Mouse (Mus musculus) intestine, embryonic 15.5 days (tissue): Measurements from ENCODE around the gene Pin1. TPM values are rescaled to one million over a fixed set of nuclear protein-coding genes. Genes with fewer than 3 reads are reported as not detected.
A peak's percentile ranks its signal among the peaks of the same experiment; 100 is the strongest.

Experiments used
- ATAC-seq: fragments of 200-750 bp; cut with Nextera tagmentation; 2 replicates; pipeline ENCODE4 v1.8.0; 2017; ENCODE audit warnings: moderate TSS enrichment, moderate library complexity
- H3K27ac ChIP-seq: fragments of 300-500 bp; sonication (generic); 2 replicates; pipeline ENCODE4 v1.5.1; 2015; ENCODE audit warnings: mild to moderate bottlenecking, inconsistent platforms
- H3K27me3 ChIP-seq: fragments of 300-500 bp; sonication (generic); replicated peaks from 2 replicates; pipeline ENCODE4 v1.6.1; 2015; ENCODE audit warnings: inconsistent platforms
- H3K36me3 ChIP-seq: fragments of 300-500 bp; sonication (generic); 2 replicates; pipeline ENCODE4 v1.6.1; 2015; ENCODE audit warnings: inconsistent platforms
- H3K4me1 ChIP-seq: fragments of 300-500 bp; sonication (generic); replicated peaks from 2 replicates; pipeline ENCODE4 v1.6.1; 2015; ENCODE audit warnings: inconsistent platforms
- H3K4me2 ChIP-seq: fragments of 300-500 bp; sonication (generic); replicated peaks from 2 replicates; pipeline ENCODE4 v1.6.1; 2015; ENCODE audit warnings: mild to moderate bottlenecking, inconsistent platforms
- H3K4me3 ChIP-seq: fragments of 300-500 bp; sonication (generic); replicated peaks from 2 replicates; pipeline ENCODE4 v1.5.1; 2015; ENCODE audit warnings: inconsistent platforms
- H3K9ac ChIP-seq: fragments of 300-500 bp; sonication (generic); 2 replicates; pipeline ENCODE4 v1.6.1; 2015; ENCODE audit warnings: inconsistent platforms
- H3K9me3 ChIP-seq: fragments of 300-500 bp; sonication (generic); 2 replicates; pipeline ENCODE4 v1.6.1; 2016; ENCODE audit warnings: inconsistent platforms
- WGBS: fragments of 180-500 bp; shearing (Covaris S2); methylation state at CpG from one replicate; pipeline ENCODE4 v1.1.7; 2015; 5-methylcytosine and 5-hydroxymethylcytosine counted together
- polyA plus RNA-seq: library from polyadenylated mRNA; unstranded; fragments of >200 nt; fragmentation: Nextera tagmentation; extraction: Ambion mirVana; gene quantifications from 2 replicates; pipeline ENCODE4 v1.2.1, GENCODE M21; 2015

The Pin1 gene
- polyA plus RNA-seq, 1 experiment from 2014 or later, result 44.1 TPM

GRCm38 (mm10) chr9:20663956-20664355 is 12.1 kb downstream of the Pin1 start:
- H3K9me3 ChIP-seq, result no peaks in the 10 kb centered on the region
- 88% methylated on average over 2 of the region's 2 CpGs for WGBS
- H3K4me3 ChIP-seq, result no peak overlapping the region
- no peak overlapping the region for H3K4me2 ChIP-seq
- H3K9ac ChIP-seq, result no peak overlapping the region
- no peak for ATAC-seq
- no peak overlapping the region for H3K27ac ChIP-seq
- H3K36me3 ChIP-seq, result peaks cover 29% of the 10 kb centered on the region
- no peaks in the 10 kb centered on the region; the same call in 1 of the 2 replicates for H3K4me1 ChIP-seq
- no peaks in the 10 kb centered on the region for H3K27me3 ChIP-seq

GRCm38 (mm10) chr9:20664366-20664765 is 12.5 kb downstream of the Pin1 start:
- no peak overlapping the region for H3K27ac ChIP-seq
- no peaks in the 10 kb centered on the region; the same call in 1 of the 2 replicates for H3K4me1 ChIP-seq

GRCm38 (mm10) chr9:20664982-20665637 is 13.2 kb downstream of the Pin1 start:
- no peak for ATAC-seq
- Histone ChIP-seq H3K4me2 (no peak overlapping the region), H3K27ac (no peak overlapping the region), H3K4me3 (no peak overlapping the region), H3K36me3 (peaks cover 20% of the 10 kb centered on the region; the same call in 1 of the 2 replicates), H3K27me3 (no peaks in the 10 kb centered on the region), H3K9ac (no peak overlapping the region), H3K4me1 (no peaks in the 10 kb centered on the region; the same call in 1 of the 2 replicates), H3K9me3 (no peaks in the 10 kb centered on the region)
- WGBS, result 75% methylated on average over 5 of the region's 5 CpGs

More at GRCm38 (mm10) chr9:20664366-20664765, 12.5 kb downstream of the Pin1 start:
- no peaks in the 10 kb centered on the region for H3K9me3 ChIP-seq
- WGBS, result 69% methylated on average over 2 of the region's 2 CpGs
- H3K27me3 ChIP-seq, result no peaks in the 10 kb centered on the region
- H3K4me2 ChIP-seq, result no peak overlapping the region
- no peak for ATAC-seq
- H3K36me3 ChIP-seq, result peaks cover 25% of the 10 kb centered on the region
- no peak overlapping the region for H3K4me3 ChIP-seq
- no peak overlapping the region for H3K9ac ChIP-seq

- Histone ChIP-seq H3K9me3 (no peaks in the 10 kb centered on the region), H3K27ac (no peak overlapping the region), H3K9ac (no peak overlapping the region), H3K4me1 (no peaks in the 10 kb centered on the region; the same call in 1 of the 2 replicates), H3K4me2 (no peak overlapping the region), H3K4me3 (no peak overlapping the region), H3K36me3 (peaks cover 20% of the 10 kb centered on the region; the same call in 1 of the 2 replicates), H3K27me3 (no peaks in the 10 kb centered on the region)
- no peak for ATAC-seq
- WGBS, result 39% methylated on average over 8 of the region's 8 CpGs
Observed at GRCm38 (mm10) chr9:20665925-20666324, 14.0 kb downstream of the Pin1 start.

GRCm38 (mm10) chr9:20666510-20667034 is 14.7 kb downstream of the Pin1 start:
- Histone ChIP-seq H3K4me2 (no peak overlapping the region), H3K27ac (no peak overlapping the region), H3K9ac (no peak overlapping the region), H3K4me3 (no peak overlapping the region), H3K9me3 (no peaks in the 10 kb centered on the region), H3K4me1 (no peaks in the 10 kb centered on the region; the same call in 1 of the 2 replicates), H3K27me3 (no peaks in the 10 kb centered on the region), H3K36me3 (peaks cover 18% of the 10 kb centered on the region; the same call in 1 of the 2 replicates)
- ATAC-seq, result no peak
- 11% methylated on average over 7 of the region's 7 CpGs for WGBS

- Histone ChIP-seq H3K9ac (no peak overlapping the region), H3K4me3 (no peak overlapping the region), H3K36me3 (peaks cover 13% of the 10 kb centered on the region; the same call in 1 of the 2 replicates), H3K4me1 (no peaks in the 10 kb centered on the region; the same call in 1 of the 2 replicates), H3K9me3 (no peaks in the 10 kb centered on the region), H3K27ac (no peak overlapping the region), H3K27me3 (no peaks in the 10 kb centered on the region), H3K4me2 (no peak overlapping the region)
- no peak for ATAC-seq
- WGBS, result 90% methylated on average over 22 of the region's 22 CpGs
Observed at GRCm38 (mm10) chr9:20668065-20668464, 16.2 kb downstream of the Pin1 start.

- Histone ChIP-seq H3K4me3 (no peak overlapping the region), H3K4me1 (no peaks in the 10 kb centered on the region), H3K36me3 (no peaks in the 10 kb centered on the region), H3K4me2 (no peak overlapping the region), H3K9ac (no peak overlapping the region), H3K27me3 (no peaks in the 10 kb centered on the region), H3K27ac (no peak overlapping the region), H3K9me3 (no peaks in the 10 kb centered on the region)
- ATAC-seq, result peak; percentile 32; the same call in 1 of the 2 replicates
- 84% methylated on average over 16 of the region's 16 CpGs for WGBS
Observed at GRCm38 (mm10) chr9:20672047-20672446, 20.2 kb downstream of the Pin1 start.

- H3K27me3 ChIP-seq, result no peaks in the 10 kb centered on the region; the same call in 1 of the 2 replicates
- no peaks in the 10 kb centered on the region for H3K4me1 ChIP-seq
- H3K27ac ChIP-seq, result no peak overlapping the region
- H3K9ac ChIP-seq, result no peak overlapping the region
- ATAC-seq, result no peak
- H3K4me3 ChIP-seq, result no peak overlapping the region
- WGBS, result 92% methylated on average over 12 of the region's 12 CpGs
- H3K36me3 ChIP-seq, result no peaks in the 10 kb centered on the region
- H3K9me3 ChIP-seq, result no peaks in the 10 kb centered on the region
- H3K4me2 ChIP-seq, result no peak overlapping the region
Observed at GRCm38 (mm10) chr9:20677892-20678291, 26.0 kb downstream of the Pin1 start.

GRCm38 (mm10) chr9:20680378-20680958 is 28.6 kb downstream of the Pin1 start:
- Histone ChIP-seq H3K4me3 (no peak overlapping the region), H3K4me1 (no peaks in the 10 kb centered on the region), H3K36me3 (no peaks in the 10 kb centered on the region), H3K9ac (no peak overlapping the region), H3K4me2 (no peak overlapping the region), H3K27ac (no peak overlapping the region), H3K27me3 (no peaks in the 10 kb centered on the region; the same call in 1 of the 2 replicates), H3K9me3 (no peaks in the 10 kb centered on the region)
- WGBS, result 83% methylated on average over 9 of the region's 9 CpGs
- no peak for ATAC-seq

GRCm38 (mm10) chr9:20681546-20682388 is 29.9 kb downstream of the Pin1 start:
- H3K27me3 ChIP-seq, result no peaks in the 10 kb centered on the region; the same call in 1 of the 2 replicates
- WGBS, result 46% methylated on average over 7 of the region's 7 CpGs

GRCm38 (mm10) chr9:20682389-20682722 is 30.5 kb downstream of the Pin1 start:
- H3K27ac ChIP-seq, result no peak overlapping the region
- no peak overlapping the region for H3K4me3 ChIP-seq
- no peaks in the 10 kb centered on the region for H3K36me3 ChIP-seq
- no peak overlapping the region for H3K9ac ChIP-seq
- WGBS, result 80% methylated on average over 2 of the region's 2 CpGs
- no peak for ATAC-seq
- no peaks in the 10 kb centered on the region for H3K4me1 ChIP-seq
- H3K27me3 ChIP-seq, result no peaks in the 10 kb centered on the region; the same call in 1 of the 2 replicates
- no peaks in the 10 kb centered on the region for H3K9me3 ChIP-seq
- no peak overlapping the region for H3K4me2 ChIP-seq

More at GRCm38 (mm10) chr9:20681546-20682388, 29.9 kb downstream of the Pin1 start:
- no peak overlapping the region for H3K27ac ChIP-seq
- H3K4me3 ChIP-seq, result no peak overlapping the region
- no peaks in the 10 kb centered on the region for H3K4me1 ChIP-seq
- no peaks in the 10 kb centered on the region for H3K36me3 ChIP-seq
- no peak overlapping the region for H3K4me2 ChIP-seq
- no peak overlapping the region for H3K9ac ChIP-seq
- H3K9me3 ChIP-seq, result no peaks in the 10 kb centered on the region
- no peak for ATAC-seq
